11 mouse cellular contexts compared by ENCODE assay signal in genomic region chr13:60488884-60489265, GRCm38 (mm10).
DNase-seq lines count a peak whose midpoint lies in the region; ATAC-seq and TF ChIP-seq lines count a peak whose summit lies in the region.
"Had no signal": no experiment of that assay in that cellular context is flagged by ENCODE, and none has a peak within 500 bp of the region (broad histone marks: within the 10 kb centered on the region; RNA-seq: fewer than 3 reads in every experiment).

No protein-coding gene starts in this region.

- 0 out of 2 replicates have a peak overlapping the region, but pooled peaks have one; percentile 19 for H3K4me2 ChIP-seq in heart, embryonic 16.5 days (ENCODE audit: low read depth, low read length)
- H3K4me2 ChIP-seq in heart, embryonic 11.5 days, result no peak overlapping the region
- 0 out of 2 replicates have a peak overlapping the region, but pooled peaks have one; percentile 2 for H3K4me2 ChIP-seq in liver, postnatal 0 days (ENCODE audit: low read depth, low read length)
- H3K4me2 ChIP-seq in embryonic facial prominence, embryonic 15.5 days (replicated peaks), result no peak overlapping the region
- peak overlapping the region; percentile 60 for H3K4me2 ChIP-seq in myocyte (ENCODE audit: low read depth)
- H3K4me2 ChIP-seq: liver, embryonic 13.5 days had no signal

- no peak overlapping the region for H3K4me3 ChIP-seq in heart, embryonic 16.5 days (ENCODE audit: low read length)
- no peak overlapping the region for H3K4me3 ChIP-seq in heart, embryonic 11.5 days (ENCODE audit: low read depth, low read length)
- H3K4me3 ChIP-seq in liver, postnatal 0 days (ENCODE audit: low read depth, low read length), result no peak overlapping the region
- H3K4me3 ChIP-seq in embryonic facial prominence, embryonic 15.5 days (replicated peaks), result no peak overlapping the region
- H3K4me3 ChIP-seq in myocyte, result no peak overlapping the region
- H3K4me3 ChIP-seq: liver, embryonic 13.5 days had no signal

- TF ChIP-seq EP300 in liver, postnatal 0 days (IDR thresholded peaks at IDR 0.05; ENCODE audit: low read depth), result no peak

- H3K36me3 ChIP-seq in heart, embryonic 16.5 days (ENCODE audit: control insufficient read depth, insufficient read depth), result no peaks in the 10 kb centered on the region
- H3K36me3 ChIP-seq in heart, embryonic 11.5 days (ENCODE audit: control insufficient read depth, insufficient read depth, low read length), result no peaks in the 10 kb centered on the region
- H3K36me3 ChIP-seq in liver, postnatal 0 days (replicated peaks; ENCODE audit: insufficient read depth, low read length), result no peaks in the 10 kb centered on the region
- no peaks in the 10 kb centered on the region for H3K36me3 ChIP-seq in embryonic facial prominence, embryonic 15.5 days
- no peaks in the 10 kb centered on the region for H3K36me3 ChIP-seq in myocyte (ENCODE audit: control insufficient read depth, insufficient read depth)
- H3K36me3 ChIP-seq: liver, embryonic 13.5 days had no signal

- no peaks in the 10 kb centered on the region for H3K79me2 ChIP-seq in myocyte (ENCODE audit: control insufficient read depth, insufficient read depth)

- 0 out of 2 replicates have a peak overlapping the region, but pooled peaks have one; percentile 69 for H3K27ac ChIP-seq in heart, embryonic 16.5 days (ENCODE audit: low read length)
- no peak overlapping the region for H3K27ac ChIP-seq in heart, embryonic 11.5 days (ENCODE audit: low read depth, low read length)
- no peak overlapping the region for H3K27ac ChIP-seq in liver, postnatal 0 days (ENCODE audit: low read depth)
- peak overlapping the region; percentile 66 for H3K27ac ChIP-seq in embryonic facial prominence, embryonic 15.5 days (replicated peaks)

- H3K27me3 ChIP-seq in heart, embryonic 16.5 days (ENCODE audit: control insufficient read depth, insufficient read depth, low read length), result no peaks in the 10 kb centered on the region
- H3K27me3 ChIP-seq in heart, embryonic 11.5 days (ENCODE audit: control insufficient read depth, insufficient read depth, low read length), result no peaks in the 10 kb centered on the region
- H3K27me3 ChIP-seq in liver, postnatal 0 days (ENCODE audit: insufficient read depth, low read length), result no peaks in the 10 kb centered on the region
- no peaks in the 10 kb centered on the region for H3K27me3 ChIP-seq in embryonic facial prominence, embryonic 15.5 days
- peaks cover 56% of the 10 kb centered on the region for H3K27me3 ChIP-seq in myocyte (ENCODE audit: control insufficient read depth, insufficient read depth, insufficient read length)
- H3K27me3 ChIP-seq: CH12.LX; liver, embryonic 13.5 days had no signal

- no peak for DNase-seq in liver, postnatal 0 days
- DNase-seq in liver, result no peak
- no peak for DNase-seq in cerebellum, adult 18-20 months
- no peak for DNase-seq in cerebellum, adult 11 months
- DNase-seq: liver, embryonic 13.5 days had no signal

- no peak for TF ChIP-seq CTCF in liver, postnatal 0 days (IDR thresholded peaks at IDR 0.05; ENCODE audit: low read depth)

- no peaks in the 10 kb centered on the region for H3K9me3 ChIP-seq in heart, embryonic 16.5 days (replicated peaks; ENCODE audit: control insufficient read depth, low read length)
- 0 out of 2 replicates have a peak, but pooled peaks cover 3% of the 10 kb centered on the region for H3K9me3 ChIP-seq in heart, embryonic 11.5 days (replicated peaks; ENCODE audit: control insufficient read depth, low read length)
- H3K9me3 ChIP-seq in liver, postnatal 0 days (ENCODE audit: low read length), result no peaks in the 10 kb centered on the region
- H3K9me3 ChIP-seq in embryonic facial prominence, embryonic 15.5 days (replicated peaks), result no peaks in the 10 kb centered on the region

- peaks cover 15% of the 10 kb centered on the region; the same call in 1 of the 2 replicates for H3K4me1 ChIP-seq in heart, embryonic 16.5 days (ENCODE audit: control insufficient read depth, insufficient read depth, low read length)
- H3K4me1 ChIP-seq in heart, embryonic 11.5 days (ENCODE audit: control insufficient read depth, insufficient read depth, low read length), result no peaks in the 10 kb centered on the region
- H3K4me1 ChIP-seq in liver, postnatal 0 days (ENCODE audit: insufficient read depth), result peaks cover 10% of the 10 kb centered on the region
- peaks cover 21% of the 10 kb centered on the region for H3K4me1 ChIP-seq in embryonic facial prominence, embryonic 15.5 days

- no peak for TF ChIP-seq POLR2A in myocyte (IDR thresholded peaks at IDR 0.05; ENCODE audit: insufficient read length, low read depth)

- H3K9ac ChIP-seq in heart, embryonic 16.5 days (ENCODE audit: low read length), result no peak overlapping the region
- H3K9ac ChIP-seq in heart, embryonic 11.5 days (ENCODE audit: low read depth, low read length), result no peak overlapping the region
- H3K9ac ChIP-seq in liver, postnatal 0 days (replicated peaks), result no peak overlapping the region
- H3K9ac ChIP-seq in embryonic facial prominence, embryonic 15.5 days, result no peak overlapping the region
- H3K9ac ChIP-seq: liver, embryonic 13.5 days had no signal

- WGBS in heart, embryonic 16.5 days, result 70% methylated on average over 4 of the region's 4 CpGs
- WGBS in heart, embryonic 11.5 days (ENCODE audit: insufficient replicate concordance), result 82% methylated on average over 4 of the region's 4 CpGs
- WGBS in liver, postnatal 0 days (ENCODE audit: insufficient replicate concordance), result 77% methylated on average over 4 of the region's 4 CpGs
- WGBS in embryonic facial prominence, embryonic 15.5 days, result 49% methylated on average over 4 of the region's 4 CpGs

- ATAC-seq in heart, embryonic 16.5 days (replicated peaks; ENCODE audit: extremely low read depth, insufficient read depth, low FRiP score), result no peak
- no peak for ATAC-seq in heart, embryonic 11.5 days (replicated peaks; ENCODE audit: insufficient number of reproducible peaks, low FRiP score, low TSS enrichment)
- no peak for ATAC-seq in liver, postnatal 0 days
- ATAC-seq in embryonic facial prominence, embryonic 15.5 days (ENCODE audit: insufficient number of reproducible peaks, low FRiP score, low TSS enrichment, low read depth), result peak; percentile 6; the same call in 1 of the 2 replicates
- ATAC-seq: inflammation-experienced regulatory T-cells, adult 6 months had no signal

- H3ac ChIP-seq in myocyte (ENCODE audit: control insufficient read depth, insufficient read length), result no peak overlapping the region

TF ChIP-seq in myocyte, 11 proteins besides CTCF, POLR2A, EP300 and RAD21:
- TF ChIP-seq CEBPB (IDR thresholded peaks at IDR 0.05; ENCODE audit: insufficient read depth, poor library complexity, severe bottlenecking) (no peak), MYOD1 (IDR thresholded peaks at IDR 0.05; ENCODE audit: control insufficient read depth in 1 of 3, insufficient read length in 2 of 3, low read depth in 2 of 3) (no peak), MAX (IDR thresholded peaks at IDR 0.05; ENCODE audit: low read depth) (no peak), TCF3 (IDR thresholded peaks at IDR 0.05; ENCODE audit: insufficient read length, low read depth) (no peak), USF1 (IDR thresholded peaks at IDR 0.05; ENCODE audit: low read depth) (no peak), TCF12 (IDR thresholded peaks at IDR 0.05; ENCODE audit: insufficient read depth, poor library complexity, severe bottlenecking) (no peak), E2F4 (IDR thresholded peaks at IDR 0.05; ENCODE audit: insufficient read depth) (no peak), REST (IDR thresholded peaks at IDR 0.05; ENCODE audit: insufficient read depth, insufficient read length) (no peak), MYOG (IDR thresholded peaks at IDR 0.05; ENCODE audit: control insufficient read depth in 1 of 3, insufficient read depth in 1 of 3, insufficient read length in 2 of 3, low read depth in 2 of 3) (no peak), SRF (IDR thresholded peaks at IDR 0.05; ENCODE audit: control insufficient read depth, insufficient read length, low read depth) (no peak), POLR2AphosphoS2 (IDR thresholded peaks at IDR 0.05; ENCODE audit: insufficient read length, low read depth) (no peak)
TF ChIP-seq in myocyte: peak in this region for 0.

Comparison
In these comparisons a context has a peak if more than half of its experiments do, and no peak if none do; other contexts are left out.
1. H3K27ac ChIP-seq: peak in heart, embryonic 16.5 days (single experiment) and embryonic facial prominence, embryonic 15.5 days (single experiment); none in heart, embryonic 11.5 days (single experiment) and liver, postnatal 0 days (single experiment).
2. H3K4me2 ChIP-seq: peak in heart, embryonic 16.5 days (single experiment), liver, postnatal 0 days (single experiment) and myocyte (single experiment); none in heart, embryonic 11.5 days (single experiment) and embryonic facial prominence, embryonic 15.5 days (single experiment).